Mouse (Mus musculus): ENCODE measurements around the gene Rpl3.

Rpl3 gene

GRCm38 (mm10) chr15:80087406-80088012 lies 4.2 kb downstream of the Rpl3 start:
- DNase-seq (ENCODE audit: low spot score): no peak

GRCm38 (mm10) chr15:80083740-80084139 lies 7.9 kb downstream of the Rpl3 start:
- DNase-seq (ENCODE audit: low spot score): no peak

GRCm38 (mm10) chr15:80083276-80083731 lies 8.4 kb downstream of the Rpl3 start:
- peak; percentile 95 for DNase-seq (ENCODE audit: low spot score)

GRCm38 (mm10) chr15:80082661-80083275 lies 8.9 kb downstream of the Rpl3 start:
- no peak for DNase-seq (ENCODE audit: low spot score)

GRCm38 (mm10) chr15:80081801-80082546 lies 9.7 kb downstream of the Rpl3 start:
- no peak for DNase-seq (ENCODE audit: low spot score)

GRCm38 (mm10) chr15:80080711-80081615 lies 10.7 kb downstream of the Rpl3 start:
- DNase-seq (ENCODE audit: low spot score): no peak

GRCm38 (mm10) chr15:80079954-80080353 lies 11.7 kb downstream of the Rpl3 start:
- DNase-seq (ENCODE audit: low spot score): no peak

GRCm38 (mm10) chr15:80079129-80079668 lies 12.5 kb downstream of the Rpl3 start:
- DNase-seq (ENCODE audit: low spot score): no peak

- no peak for DNase-seq (ENCODE audit: low spot score)
These were observed 13.4 kb downstream of the Rpl3 start for GRCm38 (mm10) chr15:80078058-80078814.

GRCm38 (mm10) chr15:80076338-80077136 lies 15.1 kb downstream of the Rpl3 start:
- DNase-seq (ENCODE audit: low spot score): no peak

- DNase-seq (ENCODE audit: low spot score): no peak
These were observed 15.8 kb downstream of the Rpl3 start for GRCm38 (mm10) chr15:80075733-80076337.

- no peak for DNase-seq (ENCODE audit: low spot score)
These were observed 16.3 kb downstream of the Rpl3 start for GRCm38 (mm10) chr15:80075374-80075694.

GRCm38 (mm10) chr15:80074663-80075373 lies 16.9 kb downstream of the Rpl3 start:
- DNase-seq (ENCODE audit: low spot score): no peak

- DNase-seq (ENCODE audit: low spot score): no peak
These were observed 18.4 kb downstream of the Rpl3 start for GRCm38 (mm10) chr15:80073256-80073621.

GRCm38 (mm10) chr15:80072579-80073255 lies 19.0 kb downstream of the Rpl3 start:
- DNase-seq (ENCODE audit: low spot score): no peak

- DNase-seq (ENCODE audit: low spot score): no peak
These were observed 19.7 kb downstream of the Rpl3 start for GRCm38 (mm10) chr15:80071951-80072437.

GRCm38 (mm10) chr15:80070095-80070644 lies 21.5 kb downstream of the Rpl3 start:
- no peak for DNase-seq (ENCODE audit: low spot score)

- no peak for DNase-seq (ENCODE audit: low spot score)
These were observed 22.5 kb downstream of the Rpl3 start for GRCm38 (mm10) chr15:80069171-80069570.
